Mouse (Mus musculus) kidney, postnatal 25 days (tissue): ENCODE measurements around the gene Ncor2.

Experiments used
- DNase-seq, 2 experiments: peaks; one replicate each; pipeline ENCODE4 v3.0.0; 2021; ENCODE audit warnings: mixed read lengths in 2 of 2

The Ncor2 gene

GRCm38 (mm10) chr5:125015066-125015465 lies 164.0 kb downstream of the Ncor2 start:
- no peak for DNase-seq

GRCm38 (mm10) chr5:125014497-125014896 lies 164.5 kb downstream of the Ncor2 start:
- DNase-seq, result peak; percentile 75 to 85

- no peak for DNase-seq
Measured at GRCm38 (mm10) chr5:125011628-125012027, 167.4 kb downstream of the Ncor2 start.

GRCm38 (mm10) chr5:125011166-125011565 lies 167.9 kb downstream of the Ncor2 start:
- DNase-seq, result no peak

GRCm38 (mm10) chr5:125006896-125007295 lies 172.1 kb downstream of the Ncor2 start:
- peak in 1 of 2 experiments; percentile 26 for DNase-seq

- peak; percentile 49 to 57 for DNase-seq
Measured at GRCm38 (mm10) chr5:125005871-125006652, 173.0 kb downstream of the Ncor2 start.

- no peak for DNase-seq
Measured at GRCm38 (mm10) chr5:125003873-125004255, 175.2 kb downstream of the Ncor2 start.

GRCm38 (mm10) chr5:125002969-125003872 lies 175.8 kb downstream of the Ncor2 start, which contains the start of gene Rflna:
Rflna (plus strand) TSS chr5:125003221.
- peak; percentile 78 to 83 for DNase-seq

- DNase-seq, result no peak
Measured at GRCm38 (mm10) chr5:125000756-125001250, 178.2 kb downstream of the Ncor2 start.

- no peak for DNase-seq
Measured at GRCm38 (mm10) chr5:124997913-124998312, 181.1 kb downstream of the Ncor2 start.

- peak; percentile 60 to 77 for DNase-seq
Measured at GRCm38 (mm10) chr5:124996816-124997215, 182.2 kb downstream of the Ncor2 start.

- peak; percentile 71 to 86 for DNase-seq
Measured at GRCm38 (mm10) chr5:124992891-124993290, 186.1 kb downstream of the Ncor2 start.

- DNase-seq, result no peak
Measured at GRCm38 (mm10) chr5:124992323-124992722, 186.7 kb downstream of the Ncor2 start.

- DNase-seq, result peak; percentile 32 to 63
Measured at GRCm38 (mm10) chr5:124989724-124990123, 189.3 kb downstream of the Ncor2 start.

GRCm38 (mm10) chr5:124986656-124987055 lies 192.4 kb downstream of the Ncor2 start:
- DNase-seq, result peak; percentile 30 to 53

- DNase-seq, result no peak
Measured at GRCm38 (mm10) chr5:124986222-124986621, 192.8 kb downstream of the Ncor2 start.

- peak; percentile 27 to 73 for DNase-seq
Measured at GRCm38 (mm10) chr5:124969790-124970189, 209.2 kb downstream of the Ncor2 start.
